Mouse (Mus musculus) spleen, adult 2 months (tissue): ENCODE data around the gene Gm20388. TPM values are rescaled to one million over a fixed set of nuclear protein-coding genes. Genes with fewer than 3 reads are reported as not detected.
A peak's percentile ranks its signal among the peaks of the same experiment; 100 is the strongest.

ENCODE experiments used
- DNase-seq, 2 experiments: peaks; one replicate each; pipeline versions ENCODE4 v3.0.0 to v3.0.0-alpha.2; 2012 to 2021; ENCODE audit warnings: low spot score in 2 of 2, low read depth in 1 of 2
- H3K27ac ChIP-seq: fragments of 200-500 bp; 2 replicates; pipeline ENCODE4 v1.5.1; 2012; ENCODE audit warnings: low read length, inconsistent platforms; ENCODE audit not compliant: insufficient read depth
- H3K27me3 ChIP-seq: fragments of 200-500 bp; 2 replicates; pipeline ENCODE4 v1.6.1; 2012; ENCODE audit warnings: mild to moderate bottlenecking, moderate library complexity, low read length, inconsistent platforms; ENCODE audit not compliant: control insufficient read depth, insufficient read depth
- H3K36me3 ChIP-seq: fragments of 200-500 bp; 2 replicates; pipeline ENCODE4 v1.6.1; 2012; ENCODE audit warnings: mild to moderate bottlenecking, low read length, inconsistent platforms; ENCODE audit not compliant: control insufficient read depth, insufficient read depth
- H3K4me1 ChIP-seq: fragments of 200-500 bp; 2 replicates; pipeline ENCODE4 v1.6.1; 2011; ENCODE audit warnings: inconsistent platforms; ENCODE audit not compliant: control insufficient read depth, insufficient read depth, insufficient read length
- H3K4me3 ChIP-seq: fragments of 200-500 bp; 2 replicates; pipeline ENCODE4 v1.5.1; 2011; ENCODE audit warnings: mild to moderate bottlenecking, inconsistent platforms; ENCODE audit not compliant: insufficient read depth, insufficient read length; ENCODE audit errors: extremely low read depth
- CTCF ChIP-seq: fragments of 200-500 bp; IDR thresholded peaks from 2 replicates; pipeline ENCODE4 v1.5.1; 2011; ENCODE audit warnings: mild to moderate bottlenecking, inconsistent platforms; ENCODE audit not compliant: insufficient read depth, insufficient read length, insufficient replicate concordance; ENCODE audit errors: extremely low read depth
- POLR2A ChIP-seq: fragments of 200-500 bp; IDR thresholded peaks from 2 replicates; pipeline ENCODE4 v1.6.1; 2011; ENCODE audit warnings: low read depth, low read length, inconsistent platforms
- WGBS: fragments of 180-500 bp; shearing (Covaris S2); methylation state at CpG from one replicate; pipeline ENCODE4 v1.1.7; 2018; 5-methylcytosine and 5-hydroxymethylcytosine counted together
- polyA plus RNA-seq: library from polyadenylated mRNA; depleted of rRNA; stranded (reverse); fragments of >200 nt; gene quantifications from 2 replicates; pipeline ENCODE4 v1.2.3, GENCODE M21; 2012

Gm20388 gene
- polyA plus RNA-seq, 1 experiment = 26.1 TPM

- H3K27me3 ChIP-seq = no peaks in the 10 kb centered on the region
- no peaks in the 10 kb centered on the region; the same call in 1 of the 2 replicates for H3K4me1 ChIP-seq
- H3K36me3 ChIP-seq = no peaks in the 10 kb centered on the region
- H3K4me3 ChIP-seq = no peak overlapping the region
- H3K27ac ChIP-seq = no peak overlapping the region
- TF ChIP-seq POLR2A = no peak
- no peak for DNase-seq
- WGBS = 68% methylated on average over 4 of the region's 4 CpGs
Measured at GRCm38 (mm10) chr8:120176605-120177004, 266.0 kb downstream of the Gm20388 start.

- WGBS = 7% methylated on average over 26 of the region's 26 CpGs
- TF ChIP-seq POLR2A (no peak), CTCF (no peak)
- peak; percentile 18 to 26 for DNase-seq
Measured at GRCm38 (mm10) chr8:120177318-120178123, 266.9 kb downstream of the Gm20388 start, which contains the start of gene Fam92b. Fam92b (minus strand) TSS chr8:120177466.

GRCm38 (mm10) chr8:120178124-120178514 lies 267.5 kb downstream of the Gm20388 start:
- TF ChIP-seq CTCF = no peak
- TF ChIP-seq POLR2A = no peak

More at GRCm38 (mm10) chr8:120177318-120178123, 266.9 kb downstream of the Gm20388 start, which contains the start of gene Fam92b:
- Histone ChIP-seq H3K27ac (no peak within 1 kb of the TSS), H3K27me3 (no peaks in the 10 kb centered on the region), H3K4me3 (no peak within 1 kb of the TSS), H3K4me1 (no peaks in the 10 kb centered on the region; the same call in 1 of the 2 replicates), H3K36me3 (no peaks in the 10 kb centered on the region)

GRCm38 (mm10) chr8:120179027-120179431 lies 268.4 kb downstream of the Gm20388 start:
- Histone ChIP-seq H3K27me3 (no peaks in the 10 kb centered on the region), H3K27ac (no peak overlapping the region), H3K4me3 (peak overlapping the region; percentile 27; the same call in 1 of the 2 replicates), H3K36me3 (no peaks in the 10 kb centered on the region), H3K4me1 (no peaks in the 10 kb centered on the region; the same call in 1 of the 2 replicates)
- peak; percentile 65 to 75 for DNase-seq
- TF ChIP-seq CTCF = peak; percentile 92
- TF ChIP-seq POLR2A = no peak
- WGBS = 1% methylated on average over 10 of the region's 10 CpGs

More at GRCm38 (mm10) chr8:120178124-120178514, 267.5 kb downstream of the Gm20388 start:
- 25% methylated on average over 10 of the region's 10 CpGs for WGBS
- DNase-seq = no peak
- H3K27me3 ChIP-seq = no peaks in the 10 kb centered on the region
- no peak overlapping the region for H3K4me3 ChIP-seq
- no peaks in the 10 kb centered on the region for H3K36me3 ChIP-seq
- H3K27ac ChIP-seq = no peak overlapping the region
- H3K4me1 ChIP-seq = no peaks in the 10 kb centered on the region; the same call in 1 of the 2 replicates

- Histone ChIP-seq H3K27ac (no peak overlapping the region), H3K4me1 (no peaks in the 10 kb centered on the region; the same call in 1 of the 2 replicates), H3K36me3 (no peaks in the 10 kb centered on the region), H3K27me3 (no peaks in the 10 kb centered on the region), H3K4me3 (no peak overlapping the region)
- TF ChIP-seq CTCF (no peak), POLR2A (no peak)
- DNase-seq = no peak
- WGBS = 88% methylated on average over 7 of the region's 7 CpGs
Measured at GRCm38 (mm10) chr8:120180445-120180970, 269.9 kb downstream of the Gm20388 start.

- no peak for DNase-seq
- H3K27me3 ChIP-seq = no peaks in the 10 kb centered on the region
- H3K4me1 ChIP-seq = no peaks in the 10 kb centered on the region; the same call in 1 of the 2 replicates
- no peaks in the 10 kb centered on the region for H3K36me3 ChIP-seq
- TF ChIP-seq POLR2A (no peak), CTCF (no peak)
- 87% methylated on average over 5 of the region's 5 CpGs for WGBS
- no peak overlapping the region for H3K27ac ChIP-seq
- H3K4me3 ChIP-seq = no peak overlapping the region
Measured at GRCm38 (mm10) chr8:120181274-120181673, 270.6 kb downstream of the Gm20388 start.

GRCm38 (mm10) chr8:120181861-120182414 lies 271.3 kb downstream of the Gm20388 start:
- DNase-seq = no peak
- H3K4me1 ChIP-seq = no peaks in the 10 kb centered on the region; the same call in 1 of the 2 replicates
- WGBS = 85% methylated on average over 4 of the region's 4 CpGs

More at GRCm38 (mm10) chr8:120181861-120182414, 271.3 kb downstream of the Gm20388 start:
- H3K27me3 ChIP-seq = no peaks in the 10 kb centered on the region
- TF ChIP-seq POLR2A (no peak), CTCF (no peak)
- H3K36me3 ChIP-seq = no peaks in the 10 kb centered on the region
- no peak overlapping the region for H3K27ac ChIP-seq
- no peak overlapping the region for H3K4me3 ChIP-seq
